Mouse (Mus musculus) stomach, postnatal 0 days (tissue): ENCODE data around the gene Cngb1.

ENCODE experiments used
- CTCF ChIP-seq: IDR thresholded peaks from 2 replicates; pipeline ENCODE4 v1.5.1; 2016; ENCODE audit warnings: antibody characterized with exemption, low read depth, mild to moderate bottlenecking, moderate library complexity
- EP300 ChIP-seq: optimal IDR thresholded peaks from 2 replicates; pipeline ENCODE3; 2016; ENCODE audit warnings: antibody characterized with exemption

DNA sequence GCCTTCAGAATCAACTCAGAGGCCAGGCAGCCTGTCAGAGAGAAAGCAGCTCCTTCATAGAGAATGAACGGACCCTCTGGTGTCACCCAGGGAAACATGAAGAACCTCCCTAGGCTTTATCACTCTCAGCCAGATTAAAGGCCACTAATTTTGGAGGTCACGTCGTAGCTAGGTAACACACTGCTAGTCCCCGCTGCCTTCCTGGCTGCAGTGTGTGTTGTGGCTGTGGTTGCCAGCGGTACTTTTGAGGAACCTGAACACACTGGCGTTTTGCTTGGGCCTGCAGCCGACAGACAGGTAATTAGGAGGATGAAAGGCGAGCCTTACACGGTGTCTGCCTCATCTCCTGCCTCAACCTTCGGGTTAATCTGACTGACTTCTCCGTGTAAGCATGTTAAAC is 110.7 kb downstream of the Cngb1 start:
- TF ChIP-seq CTCF (no peak), EP300 (no peak)
